Mouse (Mus musculus): Measurements from ENCODE around the gene Stmn1.

Gene Stmn1

GRCm38 (mm10) chr4:134460277-134460676 is 7.8 kb upstream of the Stmn1 start:
- DNase-seq = no peak

DNA sequence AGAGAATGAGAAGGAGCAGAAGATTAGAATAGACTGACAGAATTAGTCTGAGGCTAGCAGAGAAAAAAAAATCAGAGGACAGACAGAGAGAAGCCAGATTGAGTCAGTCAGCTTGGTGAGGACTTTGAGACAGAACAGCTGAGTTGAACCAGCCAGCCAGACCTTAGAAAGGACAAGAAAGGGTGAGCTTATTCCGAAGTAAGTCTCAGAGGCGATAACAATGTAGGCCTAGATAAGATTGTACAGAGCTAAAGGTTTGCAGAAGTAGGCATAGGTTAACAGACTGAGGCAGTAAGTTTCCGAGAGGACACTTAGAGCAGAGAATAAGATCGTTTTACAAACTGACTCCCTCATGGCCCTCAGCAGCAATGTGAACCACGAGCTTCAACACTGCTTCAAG is 6.9 kb upstream of the Stmn1 start:
- no peak for DNase-seq

DNA sequence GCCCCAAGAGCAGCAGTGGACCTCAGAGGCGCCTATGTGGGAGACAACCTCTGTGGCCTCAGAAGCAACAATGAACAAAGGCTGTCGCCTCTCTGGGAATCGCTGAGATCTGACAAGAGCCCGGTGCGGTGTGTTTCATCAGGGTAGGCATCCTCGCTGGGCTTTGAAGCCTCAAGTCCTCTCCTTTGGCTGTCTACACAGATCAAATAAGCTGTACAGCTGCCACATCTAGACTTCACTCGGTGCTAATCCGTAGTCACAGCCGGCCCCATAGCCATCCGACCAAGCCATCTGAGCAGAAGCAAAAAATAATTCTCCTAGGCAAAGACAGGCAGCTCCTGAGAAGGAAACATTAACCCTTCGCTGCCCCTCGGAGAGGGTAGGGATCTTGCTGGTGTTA is 2.3 kb upstream of the Stmn1 start:
- DNase-seq = no peak

DNA sequence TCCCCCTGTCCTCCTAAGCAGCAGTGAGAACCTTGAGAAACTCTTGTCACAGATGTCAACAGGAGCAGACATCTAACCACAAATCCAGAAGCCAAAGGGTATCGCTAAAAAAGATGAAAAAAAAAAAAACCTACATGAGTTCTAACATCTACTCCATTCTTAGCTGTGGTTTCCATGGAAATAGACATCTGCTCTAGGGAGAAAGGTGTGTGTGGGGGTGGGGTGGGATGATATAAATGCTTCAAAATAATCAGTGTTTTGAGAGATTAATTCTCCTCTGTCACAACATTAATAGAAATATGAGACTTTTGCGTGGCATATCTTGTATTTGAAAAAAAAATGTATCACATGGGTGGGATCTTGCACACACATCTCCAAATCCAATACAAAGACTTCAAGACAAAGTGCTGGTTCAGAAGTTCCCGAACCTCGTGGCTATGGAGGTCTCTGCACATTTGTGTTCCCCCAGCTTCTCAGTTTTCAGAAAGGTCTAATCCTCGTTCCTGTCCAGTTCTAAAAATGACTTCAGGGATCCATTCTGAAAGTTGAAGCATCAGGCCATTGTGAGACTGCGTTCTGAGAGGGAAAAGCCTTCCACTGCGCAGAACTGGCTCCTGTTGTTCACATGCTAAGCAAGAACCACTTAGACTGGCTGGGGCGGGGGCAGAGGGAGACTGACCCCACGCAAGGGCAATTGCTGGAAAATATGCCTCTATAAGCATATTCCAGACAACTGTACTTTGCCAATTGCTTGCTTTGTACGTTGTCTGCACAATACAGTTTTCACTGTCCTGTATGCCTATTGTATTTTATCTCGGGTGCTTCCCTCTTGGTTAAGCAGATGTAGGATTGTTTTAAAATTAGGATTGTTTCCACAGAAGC is 1.5 kb upstream of the Stmn1 start:
- DNase-seq = no peak

- DNase-seq = peak; percentile 46 to 61
These were observed 495 bp upstream of the Stmn1 start for GRCm38 (mm10) chr4:134467435-134468214.

GRCm38 (mm10) chr4:134468578-134469266 is 602 bp downstream of the Stmn1 start:
- DNase-seq = peak; percentile 96 to 97

DNA sequence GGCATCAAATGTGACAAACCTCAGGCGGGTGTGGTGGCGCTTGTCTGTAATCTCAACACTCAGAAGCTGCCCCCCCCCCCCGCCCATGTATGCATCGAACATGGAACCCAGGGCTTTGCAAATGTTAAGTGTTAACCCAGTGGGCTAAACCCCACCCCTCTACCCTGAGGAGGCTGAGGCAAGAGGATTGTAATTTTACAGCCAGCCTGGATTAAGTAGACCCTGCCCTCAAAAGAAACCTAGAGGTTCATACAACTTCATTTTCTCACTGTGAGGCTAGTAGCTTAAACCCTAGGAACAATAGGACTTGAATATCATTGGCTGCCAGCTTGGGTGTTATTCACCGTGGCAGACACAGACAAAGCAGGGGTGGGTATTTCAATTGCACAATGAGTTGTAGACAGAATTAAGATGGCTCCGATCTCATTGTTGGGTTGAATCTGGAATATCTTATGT is 1.2 kb downstream of the Stmn1 start:
- DNase-seq = no peak

DNA sequence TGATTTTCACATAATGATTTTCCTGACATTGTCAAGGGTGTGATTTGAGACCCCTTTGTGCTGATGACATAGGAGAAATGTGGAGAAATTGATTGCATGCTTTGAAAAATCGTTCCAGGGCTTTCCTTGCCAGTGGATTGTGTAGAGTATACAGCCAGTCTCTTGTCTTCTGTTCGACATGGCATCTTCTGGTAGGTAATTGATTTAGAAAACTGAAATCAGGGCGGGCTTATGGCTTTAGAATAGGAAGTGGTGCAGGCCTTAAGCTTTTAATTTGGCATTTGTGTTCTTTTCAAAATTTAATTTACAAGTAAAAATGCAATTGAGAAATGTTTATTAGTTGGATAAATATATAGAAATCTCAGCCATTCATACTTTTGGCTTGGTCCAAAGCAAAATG is 1.9 kb downstream of the Stmn1 start:
- no peak for DNase-seq

GRCm38 (mm10) chr4:134471469-134471868 is 3.3 kb downstream of the Stmn1 start:
- DNase-seq = no peak

- DNase-seq = no peak
These were observed 5.6 kb downstream of the Stmn1 start for GRCm38 (mm10) chr4:134473764-134474163.

DNA sequence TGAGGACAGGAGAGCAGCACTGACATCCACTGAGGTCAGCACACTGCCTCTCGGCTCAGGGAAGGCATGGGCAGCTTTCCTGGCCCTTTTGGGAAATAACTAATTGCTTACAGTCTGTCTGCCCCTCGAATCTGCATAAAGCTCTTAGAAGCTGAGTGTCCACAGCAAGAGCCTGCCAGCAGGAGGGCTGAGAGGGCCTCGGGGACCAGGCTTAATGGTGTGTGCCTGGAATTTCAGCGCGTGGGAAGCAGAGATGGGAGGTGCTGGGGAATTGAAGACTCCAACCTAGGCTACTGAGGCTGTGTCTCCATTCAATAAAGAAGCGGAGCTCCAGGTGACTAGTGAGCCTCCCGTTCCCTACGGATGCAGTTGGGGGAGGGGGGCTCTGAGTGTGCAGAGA is 6.1 kb downstream of the Stmn1 start:
- DNase-seq = no peak

DNA sequence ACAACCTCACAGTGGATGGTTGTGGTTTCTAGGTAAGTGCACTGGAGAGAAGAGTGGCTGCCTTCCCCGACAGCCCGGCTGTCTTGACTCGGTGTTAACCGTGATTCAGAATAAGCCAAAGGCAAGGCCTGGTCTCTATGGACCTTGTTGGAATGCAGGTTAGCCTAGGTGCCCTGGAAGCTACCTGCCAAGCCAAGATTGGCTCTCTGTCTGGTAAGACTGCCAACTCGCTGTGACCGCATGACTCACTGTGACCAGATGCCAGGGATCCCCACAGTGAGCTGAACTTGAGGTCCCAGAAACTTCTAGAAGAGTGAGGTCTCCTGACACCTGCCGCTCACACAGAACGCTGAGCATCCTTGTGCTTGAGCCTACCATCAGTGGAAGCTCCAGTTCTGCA is 8.8 kb downstream of the Stmn1 start:
- peak; percentile 67 for DNase-seq

- DNase-seq = peak; percentile 92 to 98
These were observed 9.9 kb downstream of the Stmn1 start for GRCm38 (mm10) chr4:134478031-134478430.

DNA sequence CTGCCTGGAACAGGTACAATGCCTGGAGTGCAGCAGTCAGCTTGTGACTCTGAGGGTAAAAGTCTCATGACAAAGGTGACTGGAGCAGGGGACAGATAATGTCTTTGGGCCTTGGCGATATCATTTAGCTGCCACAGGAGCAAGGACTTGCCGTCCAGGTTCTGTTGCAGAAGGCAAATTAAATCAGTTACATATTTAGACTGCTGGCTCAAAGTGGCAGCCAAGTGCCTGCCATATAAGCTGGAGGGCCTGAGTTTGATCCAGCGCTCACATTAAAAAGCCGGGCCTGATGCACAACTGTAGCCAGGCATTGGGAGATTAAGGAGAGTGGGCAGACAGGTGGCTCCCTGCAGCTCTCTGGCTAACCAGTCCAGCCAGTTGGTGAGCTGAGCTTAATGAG is 11.7 kb downstream of the Stmn1 start:
- no peak for DNase-seq

DNA sequence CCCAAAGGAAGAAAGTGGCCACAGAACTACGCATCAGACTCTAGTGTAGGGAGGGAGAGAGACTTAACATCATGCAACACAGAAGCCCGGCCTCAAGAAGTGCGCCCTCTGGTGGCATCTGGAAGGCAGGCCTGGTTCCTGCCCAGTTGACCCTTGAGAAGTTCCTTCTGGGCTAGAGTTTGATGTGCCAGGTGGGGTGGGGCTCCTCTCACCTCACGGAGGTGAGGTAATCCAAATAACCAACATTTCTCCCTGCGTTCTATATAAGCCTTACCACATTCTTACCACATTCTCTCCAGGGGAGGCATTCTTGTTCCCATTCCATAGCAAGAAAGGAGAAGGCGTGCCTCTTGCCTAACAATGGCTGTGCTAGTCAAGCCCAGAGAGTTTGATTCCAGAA is 12.7 kb downstream of the Stmn1 start:
- peak; percentile 80 to 82 for DNase-seq

DNA sequence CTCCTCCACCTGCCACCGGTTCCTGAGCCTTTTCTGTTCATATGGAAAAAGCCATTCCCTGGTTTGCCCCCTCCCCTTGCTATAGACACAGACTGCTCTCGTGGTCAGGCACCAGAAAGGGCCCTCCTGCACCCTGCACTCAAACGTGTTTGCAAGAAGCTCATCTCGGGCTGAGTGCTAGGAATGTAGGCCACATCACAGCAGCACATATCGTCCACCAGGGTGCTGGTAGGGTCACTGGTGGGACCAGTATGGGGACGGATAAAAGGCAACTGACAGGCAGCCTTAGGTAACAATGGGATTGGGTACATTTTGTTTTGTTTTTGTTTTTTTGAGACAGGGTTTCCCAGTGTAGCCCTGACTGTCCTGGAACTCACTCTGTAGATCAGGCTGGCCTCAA is 13.2 kb downstream of the Stmn1 start:
- DNase-seq = peak in 1 of 2 experiments; percentile 39

- DNase-seq = peak; percentile 45 to 60
These were observed 14.3 kb downstream of the Stmn1 start for GRCm38 (mm10) chr4:134482442-134482841.

- no peak for DNase-seq
These were observed 15.1 kb downstream of the Stmn1 start for GRCm38 (mm10) chr4:134483078-134483688.

DNA sequence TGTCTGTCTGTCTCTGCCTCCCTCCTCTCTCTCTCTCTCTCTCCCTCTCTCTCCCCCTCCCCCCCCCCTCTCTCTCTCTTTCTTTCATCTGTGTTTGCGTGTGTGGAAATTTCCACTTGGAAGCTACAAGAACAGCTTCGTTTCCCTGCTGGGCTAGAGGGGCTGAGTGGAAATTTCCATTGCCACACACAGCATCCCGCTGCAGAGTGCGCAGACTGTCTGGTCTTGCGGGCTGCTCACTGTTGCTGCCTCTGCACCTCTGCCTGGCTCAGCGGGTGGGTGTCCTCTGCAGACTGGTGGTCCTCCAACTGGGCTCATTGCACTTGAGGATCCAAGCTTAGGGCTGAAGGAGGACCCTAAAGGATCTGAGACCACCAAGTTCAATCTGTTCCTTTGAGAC is 15.6 kb downstream of the Stmn1 start:
- peak; percentile 89 to 94 for DNase-seq

DNA sequence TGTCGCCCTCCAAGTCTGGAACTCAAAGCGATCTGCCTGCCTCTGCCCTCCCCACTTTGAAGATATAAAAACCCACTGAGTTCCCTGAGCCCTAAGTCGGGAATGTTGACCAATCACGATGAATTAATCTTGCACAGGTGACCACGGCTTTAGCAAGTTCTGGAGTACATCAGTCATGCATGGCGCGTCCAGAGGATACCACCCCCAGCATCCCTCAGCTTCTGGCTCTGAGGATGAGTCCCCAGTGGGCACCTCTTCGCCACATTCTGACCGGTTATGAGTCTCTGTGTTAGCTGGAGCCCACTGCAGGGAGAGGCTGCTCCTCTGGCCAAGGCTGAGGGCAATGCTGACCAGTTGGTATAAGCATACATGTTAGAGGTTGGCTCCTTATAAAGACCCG is 16.1 kb downstream of the Stmn1 start:
- peak; percentile 48 to 71 for DNase-seq

GRCm38 (mm10) chr4:134485151-134485900 is 17.2 kb downstream of the Stmn1 start:
- peak; percentile 45 to 51 for DNase-seq

- DNase-seq = no peak
These were observed 20.1 kb downstream of the Stmn1 start for GRCm38 (mm10) chr4:134488211-134488610.

Measured in cerebellum, adult 18-20 months (tissue).